Mouse (Mus musculus) myocyte (in vitro differentiated cells): ENCODE results near the gene Ttyh3.

Source experiments
- MAX ChIP-seq: IDR thresholded peaks from one replicate; pipeline ENCODE4 v1.6.1; 2011; ENCODE audit warnings: low read depth, mild to moderate bottlenecking, control low read depth
- MYOD1 ChIP-seq, 3 experiments: IDR thresholded peaks; one replicate each; pipeline ENCODE4 v1.6.1; 2011; ENCODE audit warnings: control low read depth in 2 of 3, low read depth in 2 of 3, mild to moderate bottlenecking in 2 of 3, moderate library complexity in 1 of 3; ENCODE audit not compliant: insufficient read length in 2 of 3, control insufficient read depth in 1 of 3
- POLR2A ChIP-seq: IDR thresholded peaks from one replicate; pipeline ENCODE4 v1.6.1; 2011; ENCODE audit warnings: low read depth, mild to moderate bottlenecking, control low read depth, moderate library complexity; ENCODE audit not compliant: insufficient read length
- SRF ChIP-seq: IDR thresholded peaks from one replicate; pipeline ENCODE4 v1.6.1; 2011; ENCODE audit warnings: low read depth; ENCODE audit not compliant: control insufficient read depth, insufficient read length
- TCF3 ChIP-seq: IDR thresholded peaks from one replicate; pipeline ENCODE4 v1.6.1; 2011; ENCODE audit warnings: low read depth, control low read depth; ENCODE audit not compliant: insufficient read length
- USF1 ChIP-seq: IDR thresholded peaks from one replicate; pipeline ENCODE4 v1.6.1; 2011; ENCODE audit warnings: low read depth, mild to moderate bottlenecking, control low read depth, moderate library complexity

DNA sequence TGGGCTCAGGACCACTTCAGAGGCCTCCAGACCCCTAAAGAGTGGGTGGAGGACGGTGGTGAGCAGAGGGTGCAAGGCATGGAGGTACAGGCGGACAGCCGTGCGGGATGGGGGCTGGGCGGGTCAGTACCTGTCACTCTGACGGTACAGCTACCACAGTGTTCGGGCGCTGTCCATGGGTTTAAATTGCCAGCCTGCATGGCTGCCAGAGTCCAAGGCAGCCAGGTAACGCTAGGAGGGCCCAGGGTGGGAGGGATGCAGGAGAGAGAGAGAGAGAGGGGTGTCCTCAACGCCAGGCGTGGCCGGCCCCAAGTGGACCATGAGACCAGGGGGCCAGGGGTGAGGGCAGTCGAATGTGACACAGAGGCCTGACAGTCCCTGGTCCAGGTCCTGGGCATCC, 23.9 kb downstream of the Ttyh3 start:
- no peak for TF ChIP-seq USF1
- TF ChIP-seq TCF3: no peak
- no peak for TF ChIP-seq SRF
- no peak for TF ChIP-seq POLR2A
- TF ChIP-seq MYOD1 (IDR thresholded peaks at IDR 0.05; ENCODE audit: control insufficient read depth in 1 of 3, insufficient read length in 2 of 3, low read depth in 2 of 3): no peak
- TF ChIP-seq MAX: no peak
